Mouse (Mus musculus): ENCODE measurements at regions not wholly inside any gene's neighbourhood (a gene's known extent, or its start where the extent isn't known, plus 50 kb on each side); places are given as distances from the start of the nearest gene placed in this dataset.

GRCm38 (mm10) chr4:48725660-48726348 is 62.5 kb downstream of the Cavin4 start:
- Histone ChIP-seq H3K4me3 (no peak overlapping the region), H3K27ac (no peak overlapping the region), H3K9ac (no peak overlapping the region), H3K36me3 (no peaks in the 10 kb centered on the region), H3K27me3 (no peaks in the 10 kb centered on the region), H3K4me1 (no peaks in the 10 kb centered on the region), H3K9me3 (no peaks in the 10 kb centered on the region), H3K4me2 (no peak overlapping the region)
- WGBS: 66% methylated on average over 13 of the region's 13 CpGs
- no peak for ATAC-seq (ENCODE audit: insufficient number of reproducible peaks, insufficient read depth, low FRiP score, low TSS enrichment, low read depth)

DNA sequence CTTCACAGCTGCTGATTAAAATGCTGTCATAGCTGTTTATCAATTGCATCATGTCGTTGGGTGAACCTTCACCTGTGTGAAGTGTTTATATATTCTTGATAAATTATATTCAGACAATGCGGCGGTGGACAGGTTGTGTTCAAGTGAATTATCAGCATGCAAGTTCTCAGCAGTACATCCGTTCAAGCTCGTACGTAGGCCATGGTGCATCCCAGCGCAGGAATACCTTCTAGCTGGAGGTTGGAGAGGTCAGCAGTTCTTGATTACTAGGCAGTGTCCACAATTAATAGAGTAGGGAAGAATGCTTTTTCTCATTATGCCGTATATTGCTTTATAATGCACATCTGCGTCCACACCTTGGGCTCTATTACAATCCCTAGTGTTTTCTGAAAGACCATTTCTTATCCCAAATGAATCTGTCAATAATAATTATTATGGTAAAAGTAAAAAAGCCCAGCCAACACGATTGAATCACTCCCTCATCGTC is 63.1 kb downstream of the Cavin4 start:
- no peak overlapping the region for H3K9ac ChIP-seq

DNA sequence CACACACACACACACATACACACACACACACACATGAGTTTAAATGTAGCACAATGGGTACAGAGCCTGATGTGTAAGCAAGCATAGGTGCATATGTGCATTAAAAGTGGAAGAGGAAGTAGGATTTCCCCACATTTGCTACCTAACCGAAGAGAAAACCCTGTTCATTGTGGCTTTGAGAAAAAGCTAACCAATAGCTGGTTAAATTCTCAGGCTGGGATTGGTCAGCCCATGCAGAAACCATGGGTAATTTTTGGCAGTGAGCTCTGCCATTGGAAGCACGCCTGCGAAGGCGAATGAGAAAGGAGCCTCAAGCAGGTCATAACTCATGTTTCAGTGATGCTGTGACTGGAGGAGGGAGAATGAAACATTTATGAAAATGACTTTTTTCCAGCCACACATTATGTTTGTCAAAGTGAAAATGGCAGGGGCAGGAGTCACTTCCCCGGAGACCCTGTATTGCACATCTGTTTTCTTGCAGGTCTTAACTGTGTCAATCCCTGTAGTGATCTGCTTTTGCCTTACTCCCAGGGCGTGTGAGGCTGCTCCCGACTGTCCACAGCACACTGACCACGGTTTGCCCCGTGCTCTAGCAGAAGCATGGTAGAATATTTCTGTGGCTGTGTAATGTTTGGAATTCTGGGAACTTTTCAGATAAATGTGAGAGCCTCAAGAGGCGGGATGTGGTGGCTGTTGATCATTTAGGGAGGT is 71.7 kb downstream of the Cavin4 start:
- 52% methylated on average over 10 of the region's 10 CpGs for WGBS
- Histone ChIP-seq H3K9me3 (no peaks in the 10 kb centered on the region), H3K36me3 (no peaks in the 10 kb centered on the region), H3K4me1 (peaks cover 6% of the 10 kb centered on the region), H3K9ac (no peak overlapping the region), H3K4me3 (no peak overlapping the region), H3K4me2 (peak overlapping the region; percentile 21; the same call in 1 of the 2 replicates), H3K27me3 (no peaks in the 10 kb centered on the region), H3K27ac (no peak overlapping the region)
- ATAC-seq (ENCODE audit: insufficient number of reproducible peaks, insufficient read depth, low FRiP score, low TSS enrichment, low read depth): no peak

More for the DNA sequence above, 63.1 kb downstream of the Cavin4 start:
- Histone ChIP-seq H3K27me3 (no peaks in the 10 kb centered on the region), H3K27ac (no peak overlapping the region), H3K4me1 (no peaks in the 10 kb centered on the region), H3K4me2 (no peak overlapping the region), H3K36me3 (no peaks in the 10 kb centered on the region), H3K9me3 (no peaks in the 10 kb centered on the region), H3K4me3 (no peak overlapping the region)
- WGBS: 87% methylated on average over 11 of the region's 11 CpGs
- ATAC-seq (ENCODE audit: insufficient number of reproducible peaks, insufficient read depth, low FRiP score, low TSS enrichment, low read depth): no peak

- no peak for ATAC-seq (ENCODE audit: insufficient number of reproducible peaks, insufficient read depth, low FRiP score, low TSS enrichment, low read depth)
- Histone ChIP-seq H3K4me1 (no peaks in the 10 kb centered on the region), H3K4me3 (no peak overlapping the region), H3K9me3 (no peaks in the 10 kb centered on the region), H3K4me2 (no peak overlapping the region), H3K9ac (no peak overlapping the region), H3K36me3 (no peaks in the 10 kb centered on the region), H3K27ac (no peak overlapping the region), H3K27me3 (no peaks in the 10 kb centered on the region)
- 49% methylated on average over 3 of the region's 3 CpGs for WGBS
Observed at GRCm38 (mm10) chr4:48746237-48746636, 82.9 kb downstream of the Cavin4 start.

- no peak for ATAC-seq (ENCODE audit: insufficient number of reproducible peaks, insufficient read depth, low FRiP score, low TSS enrichment, low read depth)
- Histone ChIP-seq H3K27me3 (no peaks in the 10 kb centered on the region), H3K36me3 (no peaks in the 10 kb centered on the region), H3K4me3 (no peak overlapping the region), H3K9ac (no peak overlapping the region), H3K27ac (no peak overlapping the region), H3K4me2 (no peak overlapping the region), H3K4me1 (peaks cover 2% of the 10 kb centered on the region; the same call in 1 of the 2 replicates), H3K9me3 (no peaks in the 10 kb centered on the region)
- 89% methylated on average over 7 of the region's 7 CpGs for WGBS
Observed at GRCm38 (mm10) chr4:48749566-48749965, 86.3 kb downstream of the Cavin4 start.

DNA sequence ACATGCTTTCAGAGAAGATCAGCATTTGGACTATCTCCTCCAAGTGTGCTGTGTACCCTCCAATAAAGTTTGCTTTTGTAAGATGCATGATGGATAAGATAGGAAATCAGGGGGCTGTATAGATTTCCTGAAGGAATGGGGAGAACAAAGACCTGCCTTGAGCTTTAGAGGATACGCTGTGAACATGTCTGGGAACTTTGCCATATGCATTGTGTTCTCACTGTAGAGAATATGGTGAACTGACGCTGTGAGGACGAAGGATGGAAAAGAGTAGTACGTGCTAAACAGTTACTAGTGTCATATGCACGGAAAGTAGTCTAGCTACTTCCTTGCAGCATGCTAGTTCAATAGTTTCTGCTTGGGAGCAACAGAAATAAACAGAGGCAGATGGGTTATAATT is 86.8 kb downstream of the Cavin4 start:
- no peak for ATAC-seq (ENCODE audit: insufficient number of reproducible peaks, insufficient read depth, low FRiP score, low TSS enrichment, low read depth)

DNA sequence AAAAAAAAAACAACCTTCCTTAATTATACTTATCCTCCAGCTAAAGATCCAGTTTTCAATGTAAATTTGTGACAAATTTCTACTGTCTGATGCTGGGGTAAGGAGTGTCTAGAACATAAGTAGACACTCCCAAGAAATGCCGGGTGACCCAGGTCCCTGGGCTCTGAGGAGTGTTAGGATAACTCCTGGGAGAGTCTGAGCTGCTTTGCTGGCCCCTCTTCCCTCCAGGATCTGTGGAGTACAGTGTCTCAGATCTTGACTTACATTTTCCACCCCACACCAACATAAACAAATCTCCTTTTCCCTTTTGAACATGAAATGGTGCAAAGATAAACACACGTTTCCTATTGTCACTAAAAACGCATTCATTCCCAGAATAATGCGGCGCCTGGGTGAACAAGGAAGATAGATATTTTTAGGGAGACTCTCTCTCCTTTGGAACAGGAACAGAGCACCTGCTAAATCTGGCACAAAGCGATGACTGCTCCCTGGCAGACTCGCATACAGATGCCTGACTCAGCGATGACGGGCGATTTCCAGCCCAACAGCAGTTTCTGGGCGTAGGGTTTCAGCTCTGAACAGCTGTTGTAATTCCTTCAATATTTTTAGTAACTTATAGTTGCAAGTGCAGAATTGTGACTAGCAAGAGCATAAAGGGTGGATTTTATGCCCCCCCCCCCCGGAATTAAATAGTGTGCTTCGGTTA is 91.3 kb downstream of the Cavin4 start:
- WGBS: 57% methylated on average over 13 of the region's 13 CpGs
- Histone ChIP-seq H3K27ac (no peak overlapping the region), H3K4me2 (no peak overlapping the region), H3K9ac (no peak overlapping the region), H3K27me3 (no peaks in the 10 kb centered on the region), H3K4me1 (peaks cover 7% of the 10 kb centered on the region; the same call in 1 of the 2 replicates), H3K4me3 (no peak overlapping the region), H3K36me3 (no peaks in the 10 kb centered on the region), H3K9me3 (no peaks in the 10 kb centered on the region)
- no peak for ATAC-seq (ENCODE audit: insufficient number of reproducible peaks, insufficient read depth, low FRiP score, low TSS enrichment, low read depth)

More for the DNA sequence above, 86.8 kb downstream of the Cavin4 start:
- H3K4me2 ChIP-seq: no peak overlapping the region
- no peaks in the 10 kb centered on the region for H3K9me3 ChIP-seq
- no peak overlapping the region for H3K27ac ChIP-seq
- H3K9ac ChIP-seq: no peak overlapping the region
- peaks cover 7% of the 10 kb centered on the region; the same call in 1 of the 2 replicates for H3K4me1 ChIP-seq
- no peak overlapping the region for H3K4me3 ChIP-seq
- WGBS: 85% methylated on average over 5 of the region's 5 CpGs
- no peaks in the 10 kb centered on the region for H3K27me3 ChIP-seq
- no peaks in the 10 kb centered on the region for H3K36me3 ChIP-seq

- Histone ChIP-seq H3K4me1 (0 out of 2 replicates have a peak, but pooled peaks cover 3% of the 10 kb centered on the region), H3K4me3 (no peak overlapping the region), H3K9me3 (no peaks in the 10 kb centered on the region), H3K4me2 (no peak overlapping the region), H3K9ac (no peak overlapping the region), H3K27me3 (no peaks in the 10 kb centered on the region), H3K27ac (no peak overlapping the region), H3K36me3 (no peaks in the 10 kb centered on the region)
- ATAC-seq (ENCODE audit: insufficient number of reproducible peaks, insufficient read depth, low FRiP score, low TSS enrichment, low read depth): no peak
- WGBS: 66% methylated on average over 8 of the region's 8 CpGs
Observed at GRCm38 (mm10) chr4:48760625-48761024, 97.3 kb downstream of the Cavin4 start.

DNA sequence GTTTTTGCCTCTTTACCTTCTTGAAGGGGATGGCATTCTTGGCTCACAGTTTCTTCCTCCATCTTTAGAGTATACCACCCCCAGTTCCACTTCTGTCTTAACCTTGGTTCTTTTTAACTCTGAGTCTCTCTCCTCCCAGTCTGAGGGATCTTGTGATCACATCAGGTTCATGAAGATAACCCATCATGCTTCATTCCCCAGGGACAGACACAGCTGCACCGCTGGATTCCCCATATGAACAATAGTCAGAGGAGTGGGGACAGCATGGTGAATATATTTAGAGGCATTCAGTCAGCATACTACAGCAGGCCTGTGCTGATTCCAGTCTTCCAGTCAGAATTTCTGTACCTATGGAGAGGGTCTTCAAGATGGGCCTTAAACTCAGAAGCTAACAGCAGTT is 103.1 kb downstream of the Cavin4 start:
- H3K27ac ChIP-seq: no peak overlapping the region
- H3K9ac ChIP-seq: no peak overlapping the region
- H3K27me3 ChIP-seq: no peaks in the 10 kb centered on the region
- no peak overlapping the region for H3K4me3 ChIP-seq
- ATAC-seq (ENCODE audit: insufficient number of reproducible peaks, insufficient read depth, low FRiP score, low TSS enrichment, low read depth): no peak
- no peaks in the 10 kb centered on the region for H3K9me3 ChIP-seq
- peaks cover 7% of the 10 kb centered on the region; the same call in 1 of the 2 replicates for H3K4me1 ChIP-seq
- 88% methylated on average over 1 of the region's 1 CpGs for WGBS
- no peak overlapping the region for H3K4me2 ChIP-seq
- H3K36me3 ChIP-seq: no peaks in the 10 kb centered on the region

DNA sequence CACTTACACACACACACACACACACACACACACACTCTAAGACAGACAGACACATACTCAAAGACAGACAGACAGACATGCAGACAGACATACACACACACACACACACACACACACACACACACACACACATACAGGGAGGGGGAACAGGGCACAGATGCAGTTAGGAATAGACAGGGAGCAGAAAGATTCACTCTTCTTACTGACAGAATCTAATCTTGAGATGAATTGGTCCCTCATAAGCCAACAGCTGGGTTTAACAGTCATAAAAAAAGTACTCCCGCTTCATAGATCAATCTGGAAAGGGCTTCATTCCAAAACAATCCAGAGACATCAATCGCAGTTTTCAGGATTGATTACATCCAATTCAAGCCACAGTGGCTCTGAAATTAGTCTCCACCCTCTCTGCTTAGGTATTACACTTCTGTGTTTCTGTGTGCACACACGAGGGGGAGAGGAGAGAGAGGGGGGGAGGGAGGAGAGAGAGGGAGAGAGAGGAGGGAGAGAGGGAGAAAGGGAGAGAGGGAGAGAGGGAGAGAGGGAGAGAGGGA is 107.2 kb downstream of the Cavin4 start:
- peak overlapping the region; percentile 52; the same call in 1 of the 2 replicates for H3K27ac ChIP-seq
- no peak overlapping the region for H3K4me3 ChIP-seq
- 35% methylated on average over 3 of the region's 3 CpGs for WGBS
- no peaks in the 10 kb centered on the region for H3K36me3 ChIP-seq
- no peaks in the 10 kb centered on the region for H3K27me3 ChIP-seq
- no peak overlapping the region for H3K9ac ChIP-seq
- ATAC-seq (ENCODE audit: insufficient number of reproducible peaks, insufficient read depth, low FRiP score, low TSS enrichment, low read depth): no peak
- H3K4me1 ChIP-seq: peaks cover 7% of the 10 kb centered on the region; the same call in 1 of the 2 replicates
- H3K4me2 ChIP-seq: peak overlapping the region; percentile 23; the same call in 1 of the 2 replicates
- H3K9me3 ChIP-seq: no peaks in the 10 kb centered on the region

- ATAC-seq (ENCODE audit: insufficient number of reproducible peaks, insufficient read depth, low FRiP score, low TSS enrichment, low read depth): peak; percentile 58; the same call in 1 of the 2 replicates
- no peaks in the 10 kb centered on the region for H3K36me3 ChIP-seq
- peak overlapping the region; percentile 52; the same call in 1 of the 2 replicates for H3K27ac ChIP-seq
- H3K27me3 ChIP-seq: no peaks in the 10 kb centered on the region
- H3K4me1 ChIP-seq: peaks cover 7% of the 10 kb centered on the region; the same call in 1 of the 2 replicates
- H3K9me3 ChIP-seq: no peaks in the 10 kb centered on the region
- H3K4me3 ChIP-seq: peak overlapping the region; percentile 2; the same call in 1 of the 2 replicates
- WGBS: 22% methylated on average over 14 of the region's 14 CpGs
- H3K9ac ChIP-seq: no peak overlapping the region
- H3K4me2 ChIP-seq: peak overlapping the region; percentile 23
Observed at GRCm38 (mm10) chr4:48770954-48771665, 107.8 kb downstream of the Cavin4 start.
